Mouse (Mus musculus) limb, embryonic 14.5 days (tissue): ENCODE data around the gene Slc25a16. TPM values are rescaled to one million over a fixed set of nuclear protein-coding genes. Genes with fewer than 3 reads are reported as not detected.
"Not testable (repeated sequence)": the region's sequence is repeated elsewhere in the genome, so short reads cannot be mapped to it uniquely, and the experiment has no call there.

Experiments used
- ATAC-seq: fragments of 200-750 bp; cut with Nextera tagmentation; 2 replicates; pipeline ENCODE4 v1.8.0; 2017; ENCODE audit warnings: low read depth, moderate number of reproducible peaks, moderate TSS enrichment; ENCODE audit not compliant: low FRiP score
- DNase-seq: peaks from one replicate; pipeline ENCODE4 v3.0.0-alpha.2; 2015; ENCODE audit warnings: low spot score
- H3K27ac ChIP-seq: fragments of 300-500 bp; sonication (generic); replicated peaks from 2 replicates; pipeline ENCODE4 v1.5.1; 2014; ENCODE audit warnings: low read depth, mild to moderate bottlenecking, low read length, moderate library complexity, mixed read lengths
- H3K27me3 ChIP-seq: fragments of 300-500 bp; sonication (generic); 2 replicates; pipeline ENCODE4 v1.6.1; 2014; ENCODE audit warnings: low read length, mixed read lengths; ENCODE audit not compliant: control insufficient read depth, insufficient read depth
- H3K36me3 ChIP-seq: fragments of 300-500 bp; sonication (generic); 2 replicates; pipeline ENCODE4 v1.6.1; 2014; ENCODE audit warnings: mild to moderate bottlenecking, low read length, moderate library complexity, mixed read lengths; ENCODE audit not compliant: control insufficient read depth, insufficient read depth
- H3K4me1 ChIP-seq: fragments of 300-500 bp; sonication (generic); 2 replicates; pipeline ENCODE4 v1.6.1; 2014; ENCODE audit warnings: antibody characterized with exemption, low read length, mixed read lengths; ENCODE audit not compliant: control insufficient read depth, insufficient read depth
- H3K4me2 ChIP-seq: fragments of 300-500 bp; sonication (generic); replicated peaks from 2 replicates; pipeline ENCODE4 v1.6.1; 2014; ENCODE audit warnings: low read depth, mild to moderate bottlenecking, low read length, moderate library complexity; ENCODE audit not compliant: severe bottlenecking
- H3K4me3 ChIP-seq: fragments of 300-500 bp; sonication (generic); replicated peaks from 2 replicates; pipeline ENCODE4 v1.5.1; 2014; ENCODE audit warnings: low read length
- H3K9ac ChIP-seq: fragments of 300-500 bp; sonication (generic); 2 replicates; pipeline ENCODE4 v1.6.1; 2014; ENCODE audit warnings: mild to moderate bottlenecking, low read depth, low read length, moderate library complexity; ENCODE audit not compliant: severe bottlenecking
- H3K9me3 ChIP-seq: fragments of 300-500 bp; sonication (generic); 2 replicates; pipeline ENCODE4 v1.6.1; 2016; ENCODE audit warnings: low read length; ENCODE audit not compliant: control insufficient read depth
- POLR2A ChIP-seq: fragments of 200-500 bp; IDR thresholded peaks from 2 replicates; pipeline ENCODE4 v1.8.0; 2012; ENCODE audit warnings: inconsistent platforms, mild to moderate bottlenecking, moderate library complexity, borderline replicate concordance; ENCODE audit not compliant: insufficient read depth, insufficient read length; ENCODE audit errors: extremely low read depth
- WGBS: fragments of 180-500 bp; shearing (Covaris S2); extraction: QIAGEN DNeasy Blood & Tissue Kit; methylation state at CpG from one replicate; pipeline ENCODE4 v1.1.7; 2014; 5-methylcytosine and 5-hydroxymethylcytosine counted together
- polyA plus RNA-seq, 2 experiments: library from polyadenylated mRNA; depleted of rRNA in 1 of 2; stranded (reverse) in 1 of 2; unstranded in 1 of 2; fragments of >200 nt; fragmentation: Nextera tagmentation in 1 of 2; extraction: Ambion mirVana in 1 of 2; gene quantifications; 2 replicates each; pipeline versions ENCODE4 v1.2.1 to v1.2.3; 2012 to 2014

The Slc25a16 gene
- polyA plus RNA-seq, 2 experiments: 11.0 to 13.2 TPM

DNA sequence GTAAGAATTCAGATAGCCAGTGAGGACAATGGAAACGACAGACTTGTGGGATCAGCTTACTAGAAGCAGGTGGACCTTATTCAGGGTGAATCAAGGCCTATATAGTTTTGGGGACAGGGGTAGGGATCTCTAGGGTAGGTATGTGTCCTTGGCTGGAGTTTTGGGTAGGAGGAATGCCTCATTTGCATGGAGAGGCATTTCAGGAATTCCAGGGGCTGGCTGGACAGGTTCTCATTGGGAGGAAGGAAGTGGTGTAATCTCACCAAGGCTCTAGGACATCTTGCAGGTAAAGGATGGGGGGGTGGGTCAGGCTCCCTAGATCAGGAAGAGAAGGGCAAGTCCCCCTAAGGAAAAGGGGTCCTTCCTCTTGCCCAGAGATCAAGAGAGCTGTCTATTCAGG lies 17.6 kb upstream of the Slc25a16 start:
- ATAC-seq: no peak
- Histone ChIP-seq H3K4me2 (no peak overlapping the region), H3K27ac (no peak overlapping the region), H3K4me1 (no peaks in the 10 kb centered on the region), H3K27me3 (no peaks in the 10 kb centered on the region), H3K9ac (no peak overlapping the region), H3K36me3 (no peaks in the 10 kb centered on the region), H3K4me3 (no peak overlapping the region), H3K9me3 (no peaks in the 10 kb centered on the region)
- no peak for TF ChIP-seq POLR2A
- 55% methylated on average over 1 of the region's 1 CpGs for WGBS
- no peak for DNase-seq

DNA sequence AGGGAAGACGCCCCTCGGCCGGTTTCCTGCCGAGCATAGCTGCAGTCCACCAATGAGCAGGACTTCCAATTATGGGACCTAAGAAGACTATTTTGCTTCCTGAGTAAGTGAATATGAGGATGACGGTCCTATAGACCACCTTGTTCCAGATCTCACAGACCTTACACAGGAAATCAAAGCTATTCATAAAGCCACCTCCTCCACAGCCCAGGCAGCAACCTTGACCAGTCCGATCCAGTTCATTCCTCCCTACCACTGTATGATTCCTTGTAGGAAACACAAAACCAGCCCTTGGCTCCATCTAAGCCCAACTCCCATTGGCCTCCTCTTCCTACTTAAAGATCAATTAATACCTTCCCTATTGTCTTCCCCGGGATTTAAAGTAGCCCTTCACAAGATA lies 14.1 kb upstream of the Slc25a16 start:
- DNase-seq: no peak
- no peak for TF ChIP-seq POLR2A
- H3K4me2 ChIP-seq: no peak overlapping the region
- H3K27ac ChIP-seq: no peak overlapping the region
- WGBS: 92% methylated on average over 7 of the region's 7 CpGs
- no peak overlapping the region for H3K9ac ChIP-seq
- no peaks in the 10 kb centered on the region for H3K27me3 ChIP-seq
- no peaks in the 10 kb centered on the region for H3K9me3 ChIP-seq
- no peaks in the 10 kb centered on the region for H3K4me1 ChIP-seq
- no peak overlapping the region for H3K4me3 ChIP-seq
- no peak for ATAC-seq
- no peaks in the 10 kb centered on the region for H3K36me3 ChIP-seq

DNA sequence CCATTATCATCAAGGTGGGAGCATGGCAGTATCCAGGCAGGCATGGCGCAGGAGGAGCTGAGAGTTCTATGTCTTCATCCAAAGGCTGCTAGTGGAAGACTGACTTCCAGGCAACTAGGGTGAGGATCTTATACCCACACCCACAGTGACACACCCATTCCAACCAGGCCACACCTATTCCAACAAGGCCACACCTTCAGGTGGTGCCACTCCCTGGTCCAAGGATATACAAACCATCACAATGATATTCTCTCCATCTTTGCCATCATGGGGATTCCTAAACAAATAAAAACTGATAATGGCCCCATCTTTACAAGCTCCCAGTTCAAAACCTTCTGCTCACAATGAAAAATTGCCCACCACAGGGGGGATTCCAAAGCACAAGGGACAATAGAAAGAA lies 11.5 kb upstream of the Slc25a16 start, which contains the start of gene Tet1:
Gene Tet1 (minus strand): TSS at position 101 of the 400 bp plus-strand sequence.
- H3K36me3 ChIP-seq, H3K27ac ChIP-seq, ATAC-seq, H3K4me1 ChIP-seq, H3K4me2 ChIP-seq, H3K9me3 ChIP-seq, H3K9ac ChIP-seq, H3K4me3 ChIP-seq, H3K27me3 ChIP-seq, DNase-seq: not testable (repeated sequence)
- WGBS: no CpG with 5 or more reads among the region's 1 CpGs

DNA sequence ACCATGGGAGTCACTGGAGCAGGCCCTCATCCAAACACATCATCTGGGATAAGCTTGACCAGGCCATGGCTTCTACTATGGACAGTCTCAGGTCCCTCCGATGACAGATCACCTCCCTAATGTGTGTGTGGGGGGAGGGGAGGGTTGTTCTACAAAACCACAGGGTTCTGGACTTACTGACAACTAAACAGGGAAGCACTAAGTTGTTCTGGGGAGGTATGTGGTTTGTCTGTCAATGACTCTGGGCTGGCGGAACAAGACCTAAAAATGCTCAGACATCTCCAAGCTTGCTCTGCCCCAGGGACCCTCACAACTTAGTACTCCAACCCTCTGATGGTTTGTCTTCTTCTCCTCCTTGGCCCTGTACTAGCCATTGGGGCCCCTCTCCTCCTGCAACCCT lies 9.3 kb upstream of the Slc25a16 start:
- H3K4me3 ChIP-seq: no peak overlapping the region
- TF ChIP-seq POLR2A: no peak
- H3K4me2 ChIP-seq: no peak overlapping the region
- H3K9ac ChIP-seq: no peak overlapping the region
- 89% methylated on average over 2 of the region's 2 CpGs for WGBS
- no peaks in the 10 kb centered on the region for H3K4me1 ChIP-seq
- ATAC-seq (no peak), DNase-seq (no peak)
- no peaks in the 10 kb centered on the region for H3K36me3 ChIP-seq
- H3K9me3 ChIP-seq: no peaks in the 10 kb centered on the region
- H3K27ac ChIP-seq: no peak overlapping the region
- no peaks in the 10 kb centered on the region for H3K27me3 ChIP-seq

DNA sequence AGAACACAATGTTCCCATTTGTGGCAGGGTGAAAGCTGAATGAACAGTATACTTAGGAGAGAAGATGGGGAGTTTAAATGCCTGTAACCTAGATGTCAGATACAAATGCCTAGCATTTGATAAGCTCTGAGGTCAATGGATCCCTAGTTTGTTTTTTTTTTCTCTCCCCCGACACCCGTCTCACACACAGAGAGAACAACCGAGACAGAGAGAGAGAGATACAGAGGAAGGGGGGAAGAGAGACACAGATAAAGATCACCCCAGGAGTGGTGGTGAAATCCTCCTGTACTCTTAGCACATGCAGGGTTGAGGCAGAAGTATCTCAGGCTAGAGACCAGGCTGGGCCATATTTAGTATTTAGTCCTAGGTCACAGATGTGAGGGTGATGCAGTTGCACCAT lies 1.4 kb upstream of the Slc25a16 start:
- Histone ChIP-seq H3K9me3 (no peaks in the 10 kb centered on the region), H3K4me1 (0 out of 2 replicates have a peak, but pooled peaks cover 7% of the 10 kb centered on the region), H3K4me3 (no peak overlapping the region), H3K4me2 (no peak overlapping the region), H3K9ac (no peak overlapping the region), H3K27me3 (no peaks in the 10 kb centered on the region), H3K36me3 (no peaks in the 10 kb centered on the region), H3K27ac (no peak overlapping the region)
- no peak for TF ChIP-seq POLR2A
- DNase-seq: no peak
- no peak for ATAC-seq
- 81% methylated on average over 3 of the region's 3 CpGs for WGBS

DNA sequence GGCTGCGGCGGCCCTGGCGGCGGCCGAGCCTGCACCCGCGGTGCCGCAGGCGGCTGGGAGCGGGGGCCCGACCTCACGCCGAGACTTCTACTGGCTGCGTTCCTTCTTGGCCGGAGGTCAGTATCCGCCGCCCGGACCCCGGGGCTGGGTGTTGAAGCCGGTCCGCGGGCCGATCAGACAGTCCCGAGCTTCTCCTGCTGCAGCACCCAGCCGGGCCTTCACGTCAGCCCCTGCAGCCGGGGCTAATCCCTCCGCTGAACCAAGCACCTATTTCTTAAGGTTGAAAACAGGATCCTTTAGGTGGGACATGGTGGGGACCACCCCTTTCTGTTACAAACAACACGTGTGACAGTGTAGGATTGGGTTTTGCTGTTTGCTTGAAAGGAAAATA lies 328 bp downstream of the Slc25a16 start:
- peak overlapping the region; percentile 93 for H3K9ac ChIP-seq
- no peaks in the 10 kb centered on the region for H3K36me3 ChIP-seq
- H3K27ac ChIP-seq: peak overlapping the region; percentile 75
- no peak for TF ChIP-seq POLR2A
- H3K4me1 ChIP-seq: 0 out of 2 replicates have a peak, but pooled peaks cover 7% of the 10 kb centered on the region
- 1% methylated on average over 19 of the region's 29 CpGs for WGBS
- H3K9me3 ChIP-seq: no peaks in the 10 kb centered on the region
- H3K4me3 ChIP-seq: peak overlapping the region; percentile 98
- peak; percentile 51 for ATAC-seq
- DNase-seq: no peak
- no peaks in the 10 kb centered on the region for H3K27me3 ChIP-seq
- H3K4me2 ChIP-seq: peak overlapping the region; percentile 91
